Mouse (Mus musculus) liver, embryonic 12.5 days (tissue): ENCODE data around the gene Resp18. TPM values are rescaled to one million over a fixed set of nuclear protein-coding genes. Genes with fewer than 3 reads are reported as not detected.
"Not testable (repeated sequence)": the region's sequence is repeated elsewhere in the genome, so short reads cannot be mapped to it uniquely, and the experiment has no call there.

ENCODE experiments used
- ATAC-seq: fragments of 200-750 bp; cut with Nextera tagmentation; 2 replicates; pipeline ENCODE4 v1.8.0; 2017; ENCODE audit warnings: moderate number of reproducible peaks, mild to moderate bottlenecking, moderate library complexity
- H3K27ac ChIP-seq: fragments of 300-500 bp; sonication (generic); 2 replicates; pipeline ENCODE4 v1.5.1; 2016; ENCODE audit warnings: mild to moderate bottlenecking
- H3K27me3 ChIP-seq: fragments of 300-500 bp; sonication (generic); replicated peaks from 2 replicates; pipeline ENCODE4 v1.6.1; 2016; ENCODE audit warnings: mild to moderate bottlenecking, moderate library complexity
- H3K36me3 ChIP-seq: fragments of 300-500 bp; sonication (generic); 2 replicates; pipeline ENCODE4 v1.6.1; 2016; ENCODE audit warnings: mild to moderate bottlenecking, moderate library complexity
- H3K4me1 ChIP-seq: fragments of 300-500 bp; sonication (generic); 2 replicates; pipeline ENCODE4 v1.6.1; 2016
- H3K4me2 ChIP-seq: fragments of 300-500 bp; sonication (generic); 2 replicates; pipeline ENCODE4 v1.6.1; 2016; ENCODE audit warnings: mild to moderate bottlenecking, moderate library complexity
- H3K4me3 ChIP-seq: fragments of 300-500 bp; sonication (generic); 2 replicates; pipeline ENCODE4 v1.5.1; 2016; ENCODE audit warnings: mild to moderate bottlenecking, moderate library complexity
- H3K9ac ChIP-seq: fragments of 300-500 bp; sonication (generic); 2 replicates; pipeline ENCODE4 v1.6.1; 2016; ENCODE audit warnings: mild to moderate bottlenecking, moderate library complexity
- H3K9me3 ChIP-seq: fragments of 300-500 bp; sonication (generic); replicated peaks from 2 replicates; pipeline ENCODE4 v1.6.1; 2016; ENCODE audit warnings: mild to moderate bottlenecking, moderate library complexity
- WGBS: fragments of 180-500 bp; shearing (Covaris S2); methylation state at CpG from one replicate; pipeline ENCODE4 v1.1.7; 2016; ENCODE audit not compliant: insufficient replicate concordance; 5-methylcytosine and 5-hydroxymethylcytosine counted together
- polyA plus RNA-seq: library from polyadenylated mRNA; unstranded; fragments of >200 nt; fragmentation: Nextera tagmentation; extraction: Ambion mirVana; gene quantifications from 2 replicates; pipeline ENCODE4 v1.2.1, GENCODE M21; 2016

The Resp18 gene
- polyA plus RNA-seq, 1 experiment from 2014 or later: 0.32 TPM

DNA sequence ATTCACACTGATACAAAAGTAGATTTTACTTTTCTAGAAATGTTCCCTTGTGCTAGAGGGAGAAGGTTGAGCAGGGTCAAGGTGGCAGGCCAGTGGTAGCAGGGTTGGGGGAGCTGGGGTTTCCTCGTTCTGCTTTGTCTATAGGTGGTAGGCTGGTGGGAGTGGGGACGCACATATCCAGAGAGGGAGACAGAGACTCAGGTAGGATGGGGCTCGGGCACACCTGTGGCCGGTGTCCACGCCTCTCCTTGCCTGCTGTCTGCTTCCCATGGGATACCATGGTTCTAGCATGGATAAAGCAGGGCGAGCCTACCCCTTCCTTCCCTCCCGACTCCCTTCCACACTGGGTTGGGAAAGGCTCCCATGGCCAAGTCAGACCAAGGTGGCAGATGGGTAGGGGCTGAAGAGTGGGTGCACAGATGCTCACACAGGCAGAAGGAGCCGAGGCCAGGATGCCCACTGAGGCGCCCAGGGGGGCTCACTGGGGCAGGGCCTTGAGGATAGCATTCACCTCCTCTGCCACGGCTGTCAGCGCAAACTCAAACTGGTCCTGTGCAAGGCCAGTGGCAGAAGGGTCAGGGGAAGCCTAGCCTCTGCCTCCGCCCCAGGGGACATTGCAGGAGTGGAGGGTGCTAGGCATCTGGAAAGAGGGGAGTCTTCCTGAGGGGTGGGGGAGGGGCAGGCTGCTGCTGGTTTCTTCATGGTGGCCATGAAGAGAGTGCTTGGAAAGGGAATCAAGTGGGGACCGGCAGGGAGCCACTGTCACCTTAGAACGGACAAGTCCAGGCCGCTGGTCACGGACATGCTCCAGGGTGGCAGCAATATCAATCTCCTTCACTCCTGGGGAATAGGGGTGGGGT lies 30.9 kb downstream of the Resp18 start:
- peaks cover 37% of the 10 kb centered on the region for H3K4me1 ChIP-seq
- peaks cover 2% of the 10 kb centered on the region for H3K27me3 ChIP-seq
- H3K4me3 ChIP-seq: no peak overlapping the region
- H3K4me2 ChIP-seq: no peak overlapping the region
- no peak overlapping the region for H3K27ac ChIP-seq
- no peak overlapping the region for H3K9ac ChIP-seq
- H3K9me3 ChIP-seq: no peaks in the 10 kb centered on the region
- no peak for ATAC-seq
- WGBS: 71% methylated on average over 16 of the region's 16 CpGs
- peaks cover 16% of the 10 kb centered on the region for H3K36me3 ChIP-seq

DNA sequence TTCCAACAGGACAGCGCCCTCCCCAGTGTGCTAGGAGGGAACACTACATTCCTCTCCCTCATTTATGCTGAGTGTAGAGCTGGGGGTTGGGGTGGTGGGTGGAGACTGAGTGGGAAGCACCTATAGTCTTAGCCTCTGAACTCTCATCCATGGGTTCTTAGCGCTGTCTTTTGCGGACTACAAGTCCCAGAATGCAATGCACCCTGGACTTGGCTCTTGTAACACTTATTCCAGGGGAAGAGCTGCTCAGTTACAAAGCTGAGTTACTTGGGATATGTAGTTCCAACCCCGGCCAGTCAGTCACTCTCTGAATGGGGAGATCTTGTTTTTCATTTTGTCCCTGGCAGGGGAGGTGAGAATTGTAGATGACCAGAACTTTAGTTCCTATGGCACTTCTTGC lies 33.4 kb downstream of the Resp18 start:
- 24% methylated on average over 4 of the region's 4 CpGs for WGBS
- ATAC-seq: peak; percentile 50
- no peak overlapping the region for H3K27ac ChIP-seq
- H3K4me3 ChIP-seq: no peak overlapping the region
- no peak overlapping the region for H3K9ac ChIP-seq
- no peaks in the 10 kb centered on the region for H3K27me3 ChIP-seq
- H3K36me3 ChIP-seq: peaks cover 33% of the 10 kb centered on the region
- no peak overlapping the region for H3K4me2 ChIP-seq
- H3K9me3 ChIP-seq: no peaks in the 10 kb centered on the region
- H3K4me1 ChIP-seq: peaks cover 17% of the 10 kb centered on the region

DNA sequence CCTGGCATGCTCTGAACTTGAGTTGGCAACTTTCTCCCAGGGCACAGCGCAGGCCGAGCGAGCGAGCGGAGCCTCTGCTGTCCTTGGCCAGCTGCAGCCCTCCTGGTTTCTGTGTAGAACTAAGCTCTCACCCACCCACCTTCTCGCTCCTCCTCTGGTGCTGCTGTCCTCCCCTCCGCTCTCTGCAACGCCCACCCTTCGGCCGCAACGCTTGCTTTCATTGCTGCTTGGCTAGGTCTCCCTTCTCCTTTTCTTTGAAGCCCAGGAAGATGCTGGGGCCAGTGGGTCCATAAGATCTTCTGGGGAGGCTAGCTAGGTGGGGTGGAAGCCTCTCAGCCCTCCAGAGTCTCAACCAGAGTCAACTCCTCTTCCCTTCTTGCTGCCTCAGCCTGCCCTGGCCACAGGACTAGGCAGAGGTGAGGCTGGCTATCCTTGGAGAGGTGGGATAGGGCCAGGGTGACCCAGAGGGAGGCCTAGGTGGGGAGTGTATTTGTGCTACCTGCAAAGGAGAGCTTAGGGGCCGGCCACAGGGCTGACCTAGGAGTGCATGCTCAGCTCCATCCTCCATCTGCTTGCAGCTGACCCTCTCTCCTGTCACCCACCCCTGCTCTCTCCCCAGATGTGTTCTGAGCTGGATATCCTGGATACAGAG lies 33.9 kb downstream of the Resp18 start:
- Histone ChIP-seq H3K4me1 (peaks cover 12% of the 10 kb centered on the region), H3K27ac (no peak overlapping the region), H3K36me3 (peaks cover 38% of the 10 kb centered on the region)

DNA sequence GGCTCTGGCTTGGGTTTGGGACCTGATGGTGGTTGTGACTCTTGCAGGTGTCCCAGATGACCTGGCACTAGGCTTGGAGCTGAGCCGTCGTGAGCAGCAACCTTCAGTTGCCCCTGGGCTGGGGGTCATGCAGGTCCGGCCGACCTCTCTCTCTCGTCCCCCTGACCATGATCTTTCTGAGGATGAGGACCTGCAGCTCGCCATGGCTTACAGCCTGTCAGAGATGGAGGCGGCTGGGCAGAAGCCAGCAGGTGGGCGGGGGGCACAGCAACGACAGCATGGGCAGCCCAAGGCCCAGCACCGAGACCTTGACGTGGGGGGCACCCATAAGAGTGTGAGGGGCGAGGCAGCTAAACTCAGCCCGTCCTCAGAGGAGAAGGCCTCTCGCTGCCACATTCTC lies 34.8 kb downstream of the Resp18 start:
- H3K9me3 ChIP-seq: no peaks in the 10 kb centered on the region
- H3K4me2 ChIP-seq: no peak overlapping the region
- H3K36me3 ChIP-seq: peaks cover 46% of the 10 kb centered on the region
- no peak overlapping the region for H3K9ac ChIP-seq
- no peaks in the 10 kb centered on the region for H3K27me3 ChIP-seq
- no peak overlapping the region for H3K4me3 ChIP-seq
- no peak for ATAC-seq
- no peak overlapping the region for H3K27ac ChIP-seq
- 84% methylated on average over 14 of the region's 14 CpGs for WGBS
- H3K4me1 ChIP-seq: peaks cover 18% of the 10 kb centered on the region

More for the DNA sequence above, 33.9 kb downstream of the Resp18 start:
- H3K9ac ChIP-seq: no peak overlapping the region
- H3K4me3 ChIP-seq: no peak overlapping the region
- no peaks in the 10 kb centered on the region for H3K9me3 ChIP-seq
- no peak overlapping the region for H3K4me2 ChIP-seq
- no peaks in the 10 kb centered on the region for H3K27me3 ChIP-seq
- WGBS: 85% methylated on average over 12 of the region's 12 CpGs
- peak; percentile 16; the same call in 1 of the 2 replicates for ATAC-seq

DNA sequence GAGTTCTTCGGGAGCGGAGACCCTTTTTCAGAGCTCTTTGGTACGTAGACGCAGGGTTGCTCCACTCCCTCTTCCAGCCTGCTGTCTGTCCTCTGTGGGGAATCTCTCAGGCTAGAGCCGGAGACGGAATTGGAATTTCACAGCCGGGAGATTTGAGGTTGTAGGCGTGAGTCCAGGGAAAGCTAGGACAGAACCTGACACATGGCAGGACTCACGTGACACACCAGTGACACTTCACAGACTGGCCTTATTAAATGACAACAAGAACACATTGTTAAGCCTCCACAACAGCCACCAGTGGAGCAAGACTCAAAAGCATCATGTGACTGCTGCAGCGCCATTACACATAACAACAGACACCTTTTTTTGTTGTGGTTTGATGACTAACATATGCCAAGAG lies 38.6 kb downstream of the Resp18 start:
- peaks cover 45% of the 10 kb centered on the region for H3K4me1 ChIP-seq
- H3K9ac ChIP-seq: no peak overlapping the region
- no peak for ATAC-seq
- no peaks in the 10 kb centered on the region for H3K27me3 ChIP-seq
- H3K9me3 ChIP-seq: no peaks in the 10 kb centered on the region
- no peak overlapping the region for H3K4me2 ChIP-seq
- H3K4me3 ChIP-seq: no peak overlapping the region
- WGBS: 84% methylated on average over 10 of the region's 10 CpGs
- no peak overlapping the region for H3K27ac ChIP-seq
- H3K36me3 ChIP-seq: peaks cover 46% of the 10 kb centered on the region

DNA sequence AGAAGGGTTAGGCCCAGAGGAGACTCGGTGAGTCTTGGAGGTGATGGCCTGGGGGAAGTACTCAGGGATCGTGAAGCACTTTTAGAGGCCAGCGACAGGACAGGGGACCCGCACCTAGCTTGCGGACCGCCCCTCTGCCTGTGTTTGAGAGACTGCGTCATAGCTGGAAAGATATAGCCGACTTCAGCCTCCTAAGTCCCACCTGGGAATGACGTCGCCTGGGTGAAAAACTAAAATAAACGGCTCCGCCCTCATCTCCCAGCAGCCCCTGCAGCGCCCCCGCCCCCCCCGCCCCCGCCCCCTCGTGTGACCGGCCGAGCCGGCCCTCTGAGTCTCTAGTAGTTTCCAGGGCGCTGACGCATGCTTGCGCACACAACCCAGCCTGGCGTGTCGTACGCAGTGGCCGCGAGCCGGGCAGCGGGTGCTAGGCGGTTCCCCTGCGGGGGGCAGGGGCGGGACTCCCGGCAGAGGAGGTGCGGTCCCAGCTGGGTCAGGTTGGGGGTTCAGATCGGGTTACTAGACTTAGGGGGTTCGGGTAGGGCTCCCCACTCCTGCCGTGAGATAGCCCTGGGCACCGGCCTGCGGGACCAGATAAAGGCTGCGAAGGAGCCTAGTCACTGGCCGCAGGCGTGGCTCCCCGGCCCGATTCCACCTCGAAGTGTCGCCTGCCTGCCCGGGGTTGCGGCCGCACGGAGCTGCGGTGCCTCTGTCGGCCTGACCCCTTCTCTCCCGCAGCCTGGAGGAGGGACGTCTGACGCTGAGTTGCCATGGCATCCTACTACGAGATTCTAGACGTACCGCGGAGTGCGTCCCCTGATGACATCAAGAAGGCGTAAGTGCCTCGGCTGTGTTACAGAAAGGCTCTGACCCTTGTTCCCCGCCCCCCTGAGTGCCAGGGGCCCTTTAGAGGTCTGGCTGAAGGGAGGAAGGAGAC lies 41.8 kb downstream of the Resp18 start, which contains the start of gene Dnajb2:
TSS of gene Dnajb2 (plus strand) at position 290 of the 934 bp plus-strand sequence.
- Histone ChIP-seq H3K36me3 (peaks cover 26% of the 10 kb centered on the region), H3K9ac (peak within 1 kb of the TSS; percentile 79), H3K27ac (peak within 1 kb of the TSS; percentile 98), H3K9me3 (no peaks in the 10 kb centered on the region), H3K4me2 (peak within 1 kb of the TSS; percentile 87), H3K27me3 (no peaks in the 10 kb centered on the region), H3K4me3 (peak within 1 kb of the TSS; percentile 64), H3K4me1 (peaks cover 61% of the 10 kb centered on the region)
- peak; percentile 95 for ATAC-seq
- WGBS: 1% methylated on average over 64 of the region's 64 CpGs

DNA sequence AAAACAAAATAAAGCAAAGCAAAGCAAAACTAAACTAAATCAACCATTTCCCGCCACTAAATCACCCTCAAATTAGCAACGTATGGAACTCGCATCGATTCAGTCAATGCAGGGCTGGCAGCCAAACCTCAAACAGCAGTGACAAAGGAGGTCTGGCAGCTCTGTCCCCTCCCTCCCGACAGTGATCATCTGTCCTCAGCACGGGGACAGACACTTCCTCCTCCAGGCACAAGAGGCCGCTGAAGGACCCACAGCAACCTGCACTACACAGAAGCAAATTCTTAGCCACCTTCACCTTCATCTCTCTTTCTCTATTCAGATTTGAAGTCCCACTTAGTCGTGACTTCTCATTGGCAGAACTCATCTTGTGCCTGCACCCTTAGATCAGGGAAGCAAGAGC lies 43.6 kb downstream of the Resp18 start:
- H3K4me3 ChIP-seq: no peak overlapping the region
- no peak for ATAC-seq
- peaks cover 11% of the 10 kb centered on the region for H3K36me3 ChIP-seq
- H3K4me2 ChIP-seq: peak overlapping the region; percentile 87
- no peaks in the 10 kb centered on the region for H3K9me3 ChIP-seq
- 1% methylated on average over 8 of the region's 8 CpGs for WGBS
- H3K9ac ChIP-seq: peak overlapping the region; percentile 13; the same call in 1 of the 2 replicates
- peaks cover 79% of the 10 kb centered on the region for H3K4me1 ChIP-seq
- H3K27me3 ChIP-seq: no peaks in the 10 kb centered on the region
- peak overlapping the region; percentile 98 for H3K27ac ChIP-seq

DNA sequence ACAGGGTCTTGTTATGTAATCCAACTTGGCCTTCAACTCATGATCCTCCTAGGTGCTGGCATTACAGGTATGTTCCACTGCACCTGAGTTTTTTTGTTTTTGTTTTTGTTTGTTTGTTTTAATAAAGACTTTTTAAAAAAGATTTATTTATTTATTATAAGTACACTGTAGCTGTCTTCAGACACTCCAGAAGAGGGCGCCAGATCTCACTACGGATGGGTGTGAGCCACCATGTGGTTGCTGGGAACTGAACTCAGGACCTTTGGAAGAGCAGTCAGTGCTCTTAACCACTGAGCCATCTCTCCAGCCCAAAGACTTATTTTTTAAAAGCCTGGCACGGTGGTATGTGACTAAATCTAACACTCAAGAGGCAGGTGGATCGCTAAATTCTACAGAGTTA lies 45.7 kb downstream of the Resp18 start:
- ATAC-seq, H3K9me3 ChIP-seq, H3K36me3 ChIP-seq, H3K27ac ChIP-seq, H3K4me3 ChIP-seq, H3K4me2 ChIP-seq, H3K27me3 ChIP-seq, H3K9ac ChIP-seq: not testable (repeated sequence)
- WGBS: 60% methylated on average over 4 of the region's 4 CpGs
- peaks cover 75% of the 10 kb centered on the region for H3K4me1 ChIP-seq

DNA sequence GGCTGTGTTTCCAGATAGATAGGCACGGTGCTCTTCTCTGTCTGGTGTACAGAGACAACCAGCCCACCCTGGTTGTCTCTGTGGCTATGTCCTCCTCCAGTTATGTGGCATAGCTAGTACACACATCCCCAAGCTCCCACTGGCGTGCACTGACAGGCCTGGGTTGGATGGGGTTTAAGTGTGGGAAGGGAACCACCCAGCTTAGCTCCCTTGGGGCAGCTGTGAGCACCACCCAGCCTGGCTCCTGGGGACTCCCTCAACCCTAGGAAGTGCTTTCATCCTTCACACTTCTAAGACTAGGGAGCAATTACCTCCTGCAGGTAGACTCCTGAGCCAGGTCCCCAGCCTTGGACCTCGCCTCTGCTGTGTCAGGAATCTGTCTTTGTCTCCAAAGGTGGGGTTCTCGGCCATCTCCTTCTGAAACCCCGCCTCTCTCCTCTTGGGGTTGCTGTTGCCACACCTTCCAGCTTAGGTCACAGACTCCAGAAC lies 46.5 kb downstream of the Resp18 start, which contains the start of gene A630095N17Rik:
TSS of gene A630095N17Rik (minus strand) at position 439 of the 489 bp plus-strand sequence.
- 0 out of 2 replicates have a peak within 1 kb of the TSS, but pooled peaks have one; percentile 17 for H3K9ac ChIP-seq
- no peak within 1 kb of the TSS for H3K4me3 ChIP-seq
- no peaks in the 10 kb centered on the region for H3K36me3 ChIP-seq
- WGBS: 69% methylated on average over 5 of the region's 5 CpGs
- H3K9me3 ChIP-seq: no peaks in the 10 kb centered on the region
- peaks cover 75% of the 10 kb centered on the region for H3K4me1 ChIP-seq
- H3K4me2 ChIP-seq: peak within 1 kb of the TSS; percentile 21; the same call in 1 of the 2 replicates
- H3K27me3 ChIP-seq: no peaks in the 10 kb centered on the region
- no peak for ATAC-seq
- H3K27ac ChIP-seq: peak within 1 kb of the TSS; percentile 43

DNA sequence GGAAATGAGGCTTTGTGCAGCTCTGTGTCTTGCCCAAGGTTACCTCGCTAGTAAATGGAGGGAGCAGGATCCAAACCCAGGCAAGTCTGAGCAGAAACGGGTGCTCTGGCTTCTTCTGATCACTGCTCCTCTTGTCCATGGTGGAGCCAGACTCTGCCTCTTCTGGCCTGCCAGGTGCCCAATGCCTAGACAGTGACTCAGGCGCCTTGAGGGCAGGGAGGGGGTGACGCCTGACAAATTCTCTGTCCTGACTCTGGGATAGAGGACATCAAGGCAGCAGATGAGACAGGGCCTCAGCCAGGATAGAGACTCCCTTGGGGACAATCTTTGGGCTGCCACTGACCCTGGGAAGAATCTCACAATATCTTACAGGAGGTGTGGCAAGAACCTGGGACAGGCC lies 47.0 kb downstream of the Resp18 start:
- Histone ChIP-seq H3K27me3 (no peaks in the 10 kb centered on the region), H3K27ac (peak overlapping the region; percentile 43), H3K4me1 (peaks cover 77% of the 10 kb centered on the region), H3K36me3 (no peaks in the 10 kb centered on the region), H3K4me2 (no peak overlapping the region), H3K9me3 (no peaks in the 10 kb centered on the region), H3K9ac (0 out of 2 replicates have a peak overlapping the region, but pooled peaks have one; percentile 17), H3K4me3 (no peak overlapping the region)
- WGBS: 62% methylated on average over 4 of the region's 4 CpGs
- no peak for ATAC-seq

DNA sequence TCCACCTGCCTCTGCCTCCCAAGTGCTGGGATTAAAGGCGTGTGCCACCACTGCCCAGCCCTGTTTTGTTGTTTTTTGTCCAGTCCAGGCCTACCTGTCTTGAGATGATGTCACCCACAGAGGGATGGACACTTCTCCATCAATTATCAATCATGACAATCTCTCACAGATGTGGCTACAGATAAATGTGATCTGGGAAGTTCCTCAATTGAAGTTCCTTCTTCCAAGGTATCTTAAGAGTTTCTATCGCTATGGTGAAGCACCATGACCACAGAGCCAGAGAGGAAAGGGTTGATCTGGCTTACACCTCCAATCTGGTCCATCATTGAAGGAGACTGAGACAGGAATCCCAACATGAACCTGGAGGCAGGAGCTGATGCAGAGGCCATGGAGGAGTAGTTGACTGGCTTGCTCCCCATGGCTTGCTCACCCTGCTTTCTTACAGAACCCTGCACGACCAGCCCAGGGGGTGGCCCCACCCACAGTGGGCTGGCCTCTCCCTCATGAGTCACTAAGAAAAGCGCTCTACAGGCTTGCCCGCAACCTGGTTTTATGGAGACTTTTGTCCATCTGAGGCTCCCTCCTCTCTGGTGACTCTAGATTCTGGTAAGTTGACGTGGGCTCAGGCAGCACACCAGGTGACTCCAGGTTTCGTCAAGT lies 47.8 kb downstream of the Resp18 start:
- Histone ChIP-seq H3K4me3 (no peak overlapping the region), H3K27me3 (no peaks in the 10 kb centered on the region), H3K27ac (peak overlapping the region; percentile 87; the same call in 1 of the 2 replicates), H3K9me3 (no peaks in the 10 kb centered on the region), H3K36me3 (no peaks in the 10 kb centered on the region), H3K4me1 (peaks cover 77% of the 10 kb centered on the region), H3K9ac (0 out of 2 replicates have a peak overlapping the region, but pooled peaks have one; percentile 37), H3K4me2 (peak overlapping the region; percentile 12; the same call in 1 of the 2 replicates)
- 50% methylated on average over 7 of the region's 7 CpGs for WGBS
- peak; percentile 53 for ATAC-seq
